Mouse (Mus musculus) hematopoietic stem cell, adult 5-6 weeks (primary cell): ENCODE data around the gene Map3k13. TPM values are rescaled to one million over a fixed set of nuclear protein-coding genes. Genes with fewer than 3 reads are reported as not detected.
"Not testable (repeated sequence)": the region's sequence is repeated elsewhere in the genome, so short reads cannot be mapped to it uniquely, and the experiment has no call there.

Experiments used
- ATAC-seq, 2 experiments: fragments of 125-278 bp in 1 of 2; replicated peaks in 1 of 2; 2 replicates each; pipeline ENCODE4 v1.8.0; 2016 to 2017; ENCODE audit warnings: inconsistent platforms in 2 of 2, mild to moderate bottlenecking in 2 of 2, moderate number of reproducible peaks in 2 of 2, low read depth in 1 of 2, moderate TSS enrichment in 1 of 2; ENCODE audit not compliant: low FRiP score in 2 of 2, poor library complexity in 2 of 2, severe bottlenecking in 2 of 2, insufficient read depth in 1 of 2, low TSS enrichment in 1 of 2
- total RNA-seq: library from RNA; stranded (forward); fragments of 172-1452, 232-1000 nt; gene quantifications from 2 replicates; pipeline ENCODE4 v1.2.3, GENCODE M21; 2017

Gene Map3k13
- total RNA-seq, 1 experiment from 2014 or later: not detected

- no peak for ATAC-seq
Observed at GRCm38 (mm10) chr16:21865983-21866575, 71.9 kb downstream of the Map3k13 start.

- ATAC-seq: no peak
Observed at GRCm38 (mm10) chr16:21867727-21868126, 73.6 kb downstream of the Map3k13 start.

GRCm38 (mm10) chr16:21868651-21869050 lies 74.5 kb downstream of the Map3k13 start:
- ATAC-seq: no peak

GRCm38 (mm10) chr16:21869879-21870278 lies 75.7 kb downstream of the Map3k13 start:
- no peak for ATAC-seq

- ATAC-seq: no peak
Observed at GRCm38 (mm10) chr16:21877735-21878134, 83.6 kb downstream of the Map3k13 start.

GRCm38 (mm10) chr16:21878834-21879233 lies 84.7 kb downstream of the Map3k13 start:
- ATAC-seq: no peak

- peak; percentile 64 to 67; a peak in 3 of 4 replicates for ATAC-seq
Observed at GRCm38 (mm10) chr16:21881181-21881580, 87.0 kb downstream of the Map3k13 start.

- no peak for ATAC-seq
Observed at GRCm38 (mm10) chr16:21881582-21882259, 87.6 kb downstream of the Map3k13 start.

- ATAC-seq: no peak
Observed at GRCm38 (mm10) chr16:21887601-21888000, 93.5 kb downstream of the Map3k13 start.

GRCm38 (mm10) chr16:21893890-21894289 lies 99.7 kb downstream of the Map3k13 start:
- ATAC-seq: no peak

GRCm38 (mm10) chr16:21901286-21901685 lies 107.1 kb downstream of the Map3k13 start:
- ATAC-seq: no peak

GRCm38 (mm10) chr16:21904636-21905035 lies 110.5 kb downstream of the Map3k13 start:
- no peak for ATAC-seq

- ATAC-seq: no peak
Observed at GRCm38 (mm10) chr16:21905996-21906395, 111.8 kb downstream of the Map3k13 start.

GRCm38 (mm10) chr16:21906902-21907301 lies 112.8 kb downstream of the Map3k13 start:
- no peak for ATAC-seq

- ATAC-seq: not testable (repeated sequence)
Observed at GRCm38 (mm10) chr16:21908906-21909305, 114.8 kb downstream of the Map3k13 start.

- ATAC-seq: peak; percentile 80 to 92
Observed at GRCm38 (mm10) chr16:21913347-21913746, 119.2 kb downstream of the Map3k13 start.

- ATAC-seq: no peak
Observed at GRCm38 (mm10) chr16:21916681-21917080, 122.5 kb downstream of the Map3k13 start.

- ATAC-seq: no peak
Observed at GRCm38 (mm10) chr16:21928471-21928870, 134.3 kb downstream of the Map3k13 start.
